Mouse (Mus musculus) ES-E14 (cell line): ENCODE measurements around the gene Rplp1.

Source experiments
- HCFC1 ChIP-seq: IDR thresholded peaks from 2 replicates; pipeline ENCODE4 v1.6.1; 2012; ENCODE audit warnings: low read length, inconsistent platforms, borderline replicate concordance; ENCODE audit not compliant: insufficient read depth
- ZC3H11A ChIP-seq: IDR thresholded peaks from 2 replicates; pipeline ENCODE4 v1.6.1; 2012; ENCODE audit warnings: low read depth, mild to moderate bottlenecking, inconsistent platforms, low read length, borderline replicate concordance

- TF ChIP-seq ZC3H11A (no peak), HCFC1 (no peak)
These were observed 49.0 kb upstream of the Rplp1 start for GRCm38 (mm10) chr9:61963356-61963755.
